Mouse (Mus musculus): ENCODE results near the gene Dock1.

Gene Dock1

GRCm38 (mm10) chr7:135002216-135002615 is 331.8 kb downstream of the Dock1 start:
- no peak for DNase-seq

GRCm38 (mm10) chr7:135002891-135003290 is 332.4 kb downstream of the Dock1 start:
- no peak for DNase-seq

- DNase-seq: no peak
These were observed 335.6 kb downstream of the Dock1 start for GRCm38 (mm10) chr7:135005964-135006560.

GRCm38 (mm10) chr7:135008021-135008420 is 337.6 kb downstream of the Dock1 start:
- DNase-seq: no peak

GRCm38 (mm10) chr7:135010997-135011396 is 340.5 kb downstream of the Dock1 start:
- DNase-seq: no peak

- DNase-seq: no peak
These were observed 347.1 kb downstream of the Dock1 start for GRCm38 (mm10) chr7:135017531-135017930.

- no peak for DNase-seq
These were observed 350.3 kb downstream of the Dock1 start for GRCm38 (mm10) chr7:135020762-135021161.

- DNase-seq: no peak
These were observed 351.2 kb downstream of the Dock1 start for GRCm38 (mm10) chr7:135021544-135022100.

- no peak for DNase-seq
These were observed 354.1 kb downstream of the Dock1 start for GRCm38 (mm10) chr7:135024531-135024930.

GRCm38 (mm10) chr7:135028716-135029115 is 358.3 kb downstream of the Dock1 start:
- DNase-seq: no peak

- no peak for DNase-seq
These were observed 358.7 kb downstream of the Dock1 start for GRCm38 (mm10) chr7:135029136-135029535.

- DNase-seq: no peak
These were observed 361.0 kb downstream of the Dock1 start for GRCm38 (mm10) chr7:135031466-135031865.

- DNase-seq: no peak
These were observed 364.4 kb downstream of the Dock1 start for GRCm38 (mm10) chr7:135034811-135035210.

- DNase-seq: no peak
These were observed 365.2 kb downstream of the Dock1 start for GRCm38 (mm10) chr7:135035651-135036050.

- DNase-seq: no peak
These were observed 368.5 kb downstream of the Dock1 start for GRCm38 (mm10) chr7:135038930-135039329.

- DNase-seq: no peak
These were observed 373.7 kb downstream of the Dock1 start for GRCm38 (mm10) chr7:135043931-135044765.

- no peak for DNase-seq
These were observed 379.0 kb downstream of the Dock1 start for GRCm38 (mm10) chr7:135049416-135049815.

- DNase-seq: no peak
These were observed 382.8 kb downstream of the Dock1 start for GRCm38 (mm10) chr7:135053186-135053715.

GRCm38 (mm10) chr7:135054664-135055063 is 384.2 kb downstream of the Dock1 start:
- peak; percentile 16 for DNase-seq

- DNase-seq: no peak
These were observed 388.6 kb downstream of the Dock1 start for GRCm38 (mm10) chr7:135059071-135059470.

GRCm38 (mm10) chr7:135059562-135059961 is 389.1 kb downstream of the Dock1 start:
- DNase-seq: no peak

GRCm38 (mm10) chr7:135063886-135064285 is 393.4 kb downstream of the Dock1 start:
- no peak for DNase-seq

GRCm38 (mm10) chr7:135065301-135065700 is 394.8 kb downstream of the Dock1 start:
- DNase-seq: no peak

GRCm38 (mm10) chr7:135068887-135069286 is 398.4 kb downstream of the Dock1 start:
- no peak for DNase-seq
